Mouse (Mus musculus): ENCODE data around the gene Lce6a. TPM values are rescaled to one million over a fixed set of nuclear protein-coding genes. Genes with fewer than 3 reads are reported as not detected.

The Lce6a gene
- polyA plus RNA-seq, 1 experiment from 2014 or later: 98.3 TPM

DNA sequence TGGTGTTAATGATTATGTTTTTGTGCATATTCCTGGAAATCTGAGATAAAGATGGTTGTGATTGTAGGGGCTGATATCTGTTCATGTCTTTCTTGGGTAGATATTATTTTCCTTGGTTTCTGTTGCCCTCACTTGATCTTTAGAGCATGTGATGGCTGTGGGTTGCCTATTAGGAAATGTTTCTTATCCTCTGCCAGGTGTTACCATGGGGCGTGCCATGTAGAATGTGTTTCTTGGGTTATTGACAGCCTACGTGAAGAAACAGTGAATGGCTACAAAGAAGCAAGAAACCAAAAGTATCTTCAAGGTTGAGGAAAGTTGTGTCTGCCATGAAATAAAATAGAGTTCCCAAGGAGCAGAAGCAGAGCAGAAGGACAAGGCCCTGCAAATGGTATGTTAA, 23.0 kb downstream of the Lce6a start:
- DNase-seq (ENCODE audit: low spot score): no peak
- Histone ChIP-seq H3K27ac (replicated peaks) (no peak overlapping the region), H3K36me3 (ENCODE audit: control insufficient read depth, insufficient read depth, low read length) (no peaks in the 10 kb centered on the region), H3K9me3 (ENCODE audit: control insufficient read depth, low read length) (no peaks in the 10 kb centered on the region), H3K9ac (ENCODE audit: low read length) (no peak overlapping the region), H3K4me3 (ENCODE audit: low read depth, low read length) (no peak overlapping the region), H3K4me1 (replicated peaks; ENCODE audit: control insufficient read depth, insufficient read depth) (no peaks in the 10 kb centered on the region), H3K27me3 (ENCODE audit: control insufficient read depth, insufficient read depth, low read length) (no peaks in the 10 kb centered on the region), H3K4me2 (replicated peaks; ENCODE audit: low read depth) (no peak overlapping the region)
- 87% methylated on average over 2 of the region's 2 CpGs for WGBS
- no peak for ATAC-seq (ENCODE audit: low FRiP score, low TSS enrichment)
- TF ChIP-seq EP300 (optimal IDR thresholded peaks at IDR 0.05) (no peak), CTCF (IDR thresholded peaks at IDR 0.05; ENCODE audit: low read depth) (no peak)

GRCm38 (mm10) chr3:92588858-92589257, 32.6 kb downstream of the Lce6a start, which contains the start of gene Smcp:
Gene Smcp, minus strand, starts transcription at chr3:92588997.
- WGBS: 54% methylated on average over 1 of the region's 1 CpGs
- TF ChIP-seq CTCF (IDR thresholded peaks at IDR 0.05; ENCODE audit: low read depth): no peak
- no peak for TF ChIP-seq EP300 (optimal IDR thresholded peaks at IDR 0.05)
- ATAC-seq (ENCODE audit: low FRiP score, low TSS enrichment) (no peak), DNase-seq (ENCODE audit: low spot score) (no peak)
- no peaks in the 10 kb centered on the region for H3K36me3 ChIP-seq (ENCODE audit: control insufficient read depth, insufficient read depth, low read length)
- no peak within 1 kb of the TSS for H3K4me3 ChIP-seq (ENCODE audit: low read depth, low read length)
- no peak within 1 kb of the TSS for H3K27ac ChIP-seq (replicated peaks)
- H3K9ac ChIP-seq (ENCODE audit: low read length): no peak within 1 kb of the TSS
- H3K4me1 ChIP-seq (replicated peaks; ENCODE audit: control insufficient read depth, insufficient read depth): no peaks in the 10 kb centered on the region
- no peaks in the 10 kb centered on the region for H3K9me3 ChIP-seq (ENCODE audit: control insufficient read depth, low read length)
- no peak within 1 kb of the TSS for H3K4me2 ChIP-seq (replicated peaks; ENCODE audit: low read depth)
- H3K27me3 ChIP-seq (ENCODE audit: control insufficient read depth, insufficient read depth, low read length): no peaks in the 10 kb centered on the region

- Histone ChIP-seq H3K36me3 (ENCODE audit: control insufficient read depth, insufficient read depth, low read length) (no peaks in the 10 kb centered on the region), H3K4me1 (replicated peaks; ENCODE audit: control insufficient read depth, insufficient read depth) (no peaks in the 10 kb centered on the region), H3K9me3 (ENCODE audit: control insufficient read depth, low read length) (no peaks in the 10 kb centered on the region), H3K9ac (ENCODE audit: low read length) (no peak overlapping the region), H3K4me3 (ENCODE audit: low read depth, low read length) (no peak overlapping the region), H3K27ac (replicated peaks) (no peak overlapping the region), H3K27me3 (ENCODE audit: control insufficient read depth, insufficient read depth, low read length) (no peaks in the 10 kb centered on the region), H3K4me2 (replicated peaks; ENCODE audit: low read depth) (no peak overlapping the region)
- ATAC-seq (ENCODE audit: low FRiP score, low TSS enrichment): no peak
- DNase-seq (ENCODE audit: low spot score): no peak
- 74% methylated on average over 3 of the region's 3 CpGs for WGBS
- TF ChIP-seq CTCF (IDR thresholded peaks at IDR 0.05; ENCODE audit: low read depth) (no peak), EP300 (optimal IDR thresholded peaks at IDR 0.05) (no peak)
Observed at GRCm38 (mm10) chr3:92587190-92587589, 34.3 kb downstream of the Lce6a start.

DNA sequence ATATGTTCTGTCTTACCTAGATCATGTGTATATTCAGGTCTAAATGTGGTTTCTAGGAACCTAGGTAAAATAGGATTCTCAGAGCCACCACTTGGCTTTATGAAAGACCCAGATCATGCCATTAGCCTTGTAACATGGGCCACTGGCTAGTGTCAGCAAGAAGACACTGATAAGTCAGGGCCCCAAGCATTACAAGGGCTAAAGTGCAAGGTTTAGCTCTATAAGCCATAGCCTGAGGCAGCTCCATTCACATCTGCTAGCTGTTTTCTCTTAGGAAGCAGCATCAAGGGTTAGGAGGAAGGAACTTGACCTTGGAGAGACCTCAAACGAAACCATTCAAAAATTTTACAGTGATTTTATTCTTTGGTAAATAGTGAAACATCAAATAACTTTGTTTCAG, 36.4 kb downstream of the Lce6a start:
- no peaks in the 10 kb centered on the region for H3K27me3 ChIP-seq (ENCODE audit: control insufficient read depth, insufficient read depth, low read length)
- no peak for DNase-seq (ENCODE audit: low spot score)
- no peaks in the 10 kb centered on the region for H3K36me3 ChIP-seq (ENCODE audit: control insufficient read depth, insufficient read depth, low read length)
- H3K9me3 ChIP-seq (ENCODE audit: control insufficient read depth, low read length): no peaks in the 10 kb centered on the region
- H3K4me3 ChIP-seq (ENCODE audit: low read depth, low read length): no peak overlapping the region
- no peak for ATAC-seq (ENCODE audit: low FRiP score, low TSS enrichment)
- no peak overlapping the region for H3K27ac ChIP-seq (replicated peaks)
- H3K4me2 ChIP-seq (replicated peaks; ENCODE audit: low read depth): no peak overlapping the region
- H3K4me1 ChIP-seq (replicated peaks; ENCODE audit: control insufficient read depth, insufficient read depth): no peaks in the 10 kb centered on the region
- H3K9ac ChIP-seq (ENCODE audit: low read length): no peak overlapping the region
- TF ChIP-seq EP300 (optimal IDR thresholded peaks at IDR 0.05) (no peak), CTCF (IDR thresholded peaks at IDR 0.05; ENCODE audit: low read depth) (no peak)
- WGBS: 45% methylated on average over 1 of the region's 1 CpGs

GRCm38 (mm10) chr3:92583164-92583826, 38.2 kb downstream of the Lce6a start:
- TF ChIP-seq CTCF (IDR thresholded peaks at IDR 0.05; ENCODE audit: low read depth) (no peak), EP300 (optimal IDR thresholded peaks at IDR 0.05) (no peak)
- 45% methylated on average over 3 of the region's 3 CpGs for WGBS
- H3K9ac ChIP-seq (ENCODE audit: low read length): no peak overlapping the region
- DNase-seq (ENCODE audit: low spot score) (no peak), ATAC-seq (ENCODE audit: low FRiP score, low TSS enrichment) (no peak)
- H3K4me3 ChIP-seq (ENCODE audit: low read depth, low read length): no peak overlapping the region
- no peak overlapping the region for H3K27ac ChIP-seq (replicated peaks)
- H3K4me1 ChIP-seq (replicated peaks; ENCODE audit: control insufficient read depth, insufficient read depth): no peaks in the 10 kb centered on the region
- H3K4me2 ChIP-seq (replicated peaks; ENCODE audit: low read depth): no peak overlapping the region
- H3K9me3 ChIP-seq (ENCODE audit: control insufficient read depth, low read length): no peaks in the 10 kb centered on the region
- H3K36me3 ChIP-seq (ENCODE audit: control insufficient read depth, insufficient read depth, low read length): no peaks in the 10 kb centered on the region
- no peaks in the 10 kb centered on the region for H3K27me3 ChIP-seq (ENCODE audit: control insufficient read depth, insufficient read depth, low read length)

DNA sequence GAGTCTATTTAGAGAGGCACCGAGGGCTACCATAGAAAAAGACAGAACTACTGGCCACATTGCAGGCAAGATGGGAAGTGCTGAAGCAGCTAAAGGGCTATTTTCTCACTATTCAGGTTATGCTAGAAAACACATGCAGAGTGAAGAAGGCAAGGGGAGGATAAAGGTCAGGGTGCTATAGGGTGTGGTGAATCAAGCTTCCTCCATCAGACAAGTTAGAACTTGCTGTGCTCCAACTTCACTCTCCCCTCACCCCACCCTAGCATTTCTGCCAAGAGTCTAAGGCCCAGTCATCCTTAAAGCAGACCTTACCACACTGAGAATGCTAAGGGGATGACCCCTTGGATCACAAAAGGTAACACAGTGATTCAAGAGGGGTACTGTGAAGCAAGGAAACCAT, 42.0 kb downstream of the Lce6a start:
- TF ChIP-seq EP300 (optimal IDR thresholded peaks at IDR 0.05): no peak
- no peak for TF ChIP-seq CTCF (IDR thresholded peaks at IDR 0.05; ENCODE audit: low read depth)
- Histone ChIP-seq H3K27me3 (ENCODE audit: control insufficient read depth, insufficient read depth, low read length) (no peaks in the 10 kb centered on the region), H3K4me3 (ENCODE audit: low read depth, low read length) (no peak overlapping the region), H3K9me3 (ENCODE audit: control insufficient read depth, low read length) (no peaks in the 10 kb centered on the region), H3K4me1 (replicated peaks; ENCODE audit: control insufficient read depth, insufficient read depth) (no peaks in the 10 kb centered on the region), H3K9ac (ENCODE audit: low read length) (no peak overlapping the region), H3K27ac (replicated peaks) (peak overlapping the region; percentile 71), H3K36me3 (ENCODE audit: control insufficient read depth, insufficient read depth, low read length) (no peaks in the 10 kb centered on the region), H3K4me2 (replicated peaks; ENCODE audit: low read depth) (no peak overlapping the region)
- DNase-seq (ENCODE audit: low spot score): peak; percentile 19
- WGBS: 54% methylated on average over 1 of the region's 1 CpGs
- ATAC-seq (ENCODE audit: low FRiP score, low TSS enrichment): peak; percentile 85
